Mouse (Mus musculus) adrenal gland, postnatal 10 days (tissue): ENCODE results near the gene Mapk12. TPM values are rescaled to one million over a fixed set of nuclear protein-coding genes. Genes with fewer than 3 reads are reported as not detected.

Experiments
- DNase-seq: peaks from one replicate; pipeline ENCODE4 v3.0.0; 2021; ENCODE audit warnings: mixed read lengths
- total RNA-seq, 2 experiments: library from RNA; stranded (reverse); gene quantifications; 2 replicates each; pipeline ENCODE4 v1.2.3; 2021

Gene Mapk12
- total RNA-seq, 2 experiments from 2014 or later, result 10.1 to 19.3 TPM

DNA sequence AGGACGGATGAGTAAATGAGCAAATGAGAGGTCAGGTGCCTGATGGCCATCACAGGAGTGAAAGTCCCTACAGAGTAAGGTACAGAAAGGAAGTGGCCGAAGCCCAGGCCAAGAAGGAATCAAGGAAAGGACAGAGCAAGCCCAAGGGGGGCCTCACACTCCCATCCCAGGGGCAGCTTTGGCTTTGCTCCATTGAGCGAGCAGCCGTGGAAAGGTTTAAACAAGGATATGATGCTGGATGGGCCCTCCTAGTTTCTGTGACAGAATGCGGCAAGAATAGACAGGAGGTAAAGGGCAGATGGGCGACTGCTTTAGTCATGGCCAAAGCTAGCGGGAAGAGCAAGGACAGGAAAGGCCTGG, 2.5 kb downstream of the Mapk12 start:
- no peak for DNase-seq

DNA sequence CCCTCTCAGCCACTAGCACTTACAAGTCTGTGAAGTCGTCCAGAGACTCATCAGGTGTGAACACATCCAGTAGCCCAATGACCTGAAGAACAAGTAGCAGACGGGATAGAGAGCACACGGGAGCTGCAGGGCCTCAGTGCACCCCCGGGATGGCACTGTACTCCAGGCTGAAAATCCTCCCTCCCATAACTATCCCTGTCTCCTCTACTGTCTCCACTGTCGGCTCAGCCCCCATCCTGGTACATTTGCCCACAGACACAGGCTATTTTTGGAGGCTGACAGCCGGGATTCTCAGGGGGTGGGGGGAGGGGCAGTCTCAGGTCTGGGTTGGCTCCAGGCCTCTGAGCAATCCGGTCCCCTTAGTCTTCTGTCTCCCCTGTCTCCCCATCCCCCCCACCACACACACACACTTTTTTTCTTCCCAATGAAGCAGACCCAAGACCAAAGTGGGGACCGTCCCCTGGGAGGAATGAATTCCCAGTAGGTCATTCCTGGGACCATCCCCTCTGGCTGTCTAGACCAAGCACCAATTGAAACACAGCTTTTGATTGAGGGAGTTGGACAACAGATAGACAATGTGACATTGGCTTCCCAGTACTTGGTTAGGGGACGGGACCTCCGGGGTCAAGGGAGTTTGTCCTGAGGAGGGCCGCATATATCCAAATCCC, 3.0 kb downstream of the Mapk12 start:
- DNase-seq, result no peak

DNA sequence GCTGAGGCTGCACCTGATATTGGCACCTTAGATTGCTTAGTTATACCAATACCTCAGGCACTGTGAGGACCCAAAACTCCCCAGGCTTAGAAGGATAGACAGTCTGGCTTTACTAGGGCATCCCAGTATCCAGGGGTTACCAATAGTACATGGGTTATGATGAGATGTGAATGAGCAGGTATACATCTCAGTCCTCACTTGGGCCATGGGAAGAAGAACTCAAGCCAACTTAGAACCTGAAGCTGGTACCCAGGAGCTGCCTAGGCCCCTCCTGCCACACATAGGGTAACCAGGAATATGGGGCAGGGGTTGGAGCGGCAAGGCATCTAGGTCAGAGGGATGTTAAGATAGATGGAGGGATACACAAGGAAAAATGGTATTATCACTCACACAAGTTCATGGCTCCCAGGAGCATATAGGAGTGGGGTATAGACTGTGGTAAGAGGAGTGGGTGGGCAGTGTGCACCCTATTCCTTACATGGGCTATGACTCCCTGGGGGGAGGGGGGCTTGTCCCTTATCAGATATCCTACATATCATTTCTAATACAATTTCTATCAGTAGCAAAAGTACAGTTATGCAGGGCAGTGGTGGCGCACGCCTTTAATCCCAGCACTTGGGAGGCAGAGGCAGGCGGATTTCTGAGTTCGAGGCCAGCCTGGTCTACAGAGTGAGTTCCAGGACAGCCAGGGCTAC, 3.9 kb downstream of the Mapk12 start:
- DNase-seq, result no peak

DNA sequence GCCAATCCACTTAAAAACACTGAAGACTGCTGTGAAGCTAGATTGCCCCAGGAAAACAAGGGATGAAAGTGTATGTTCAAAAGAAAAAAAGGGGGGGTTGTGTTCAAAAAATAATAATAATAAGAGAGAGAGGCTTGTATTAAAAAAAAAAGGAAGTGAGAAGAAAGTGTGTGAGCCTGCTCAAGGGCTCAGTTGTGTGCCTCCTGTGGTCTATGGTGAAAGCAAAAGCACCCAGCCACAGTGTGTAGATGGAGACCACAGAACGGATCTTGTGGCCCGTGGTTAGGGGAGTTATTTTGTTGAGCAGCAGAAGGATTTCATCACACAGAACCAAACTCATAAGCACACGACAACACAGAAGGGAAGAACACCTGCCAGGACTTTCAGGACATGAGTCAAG, 9.2 kb downstream of the Mapk12 start:
- DNase-seq, result no peak

DNA sequence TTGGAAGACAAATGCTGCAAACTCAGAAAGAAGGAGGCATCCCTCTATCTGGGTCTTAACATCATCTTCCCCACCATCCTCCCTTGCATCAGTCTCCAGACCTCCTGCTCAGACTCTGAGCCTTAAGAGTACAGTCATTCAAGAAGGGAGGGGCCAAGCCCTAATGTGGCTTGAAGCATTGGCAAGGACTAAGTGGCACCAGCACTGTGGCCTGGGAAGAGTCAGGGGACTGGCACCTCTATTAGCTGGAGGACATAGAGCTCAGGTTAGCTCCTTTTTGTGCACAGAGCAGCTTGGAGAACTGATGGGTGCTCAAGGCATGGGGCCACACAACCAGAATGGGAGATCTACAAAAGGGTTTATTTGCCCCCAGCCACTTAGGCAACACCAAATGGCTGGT, 10.3 kb downstream of the Mapk12 start:
- no peak for DNase-seq

DNA sequence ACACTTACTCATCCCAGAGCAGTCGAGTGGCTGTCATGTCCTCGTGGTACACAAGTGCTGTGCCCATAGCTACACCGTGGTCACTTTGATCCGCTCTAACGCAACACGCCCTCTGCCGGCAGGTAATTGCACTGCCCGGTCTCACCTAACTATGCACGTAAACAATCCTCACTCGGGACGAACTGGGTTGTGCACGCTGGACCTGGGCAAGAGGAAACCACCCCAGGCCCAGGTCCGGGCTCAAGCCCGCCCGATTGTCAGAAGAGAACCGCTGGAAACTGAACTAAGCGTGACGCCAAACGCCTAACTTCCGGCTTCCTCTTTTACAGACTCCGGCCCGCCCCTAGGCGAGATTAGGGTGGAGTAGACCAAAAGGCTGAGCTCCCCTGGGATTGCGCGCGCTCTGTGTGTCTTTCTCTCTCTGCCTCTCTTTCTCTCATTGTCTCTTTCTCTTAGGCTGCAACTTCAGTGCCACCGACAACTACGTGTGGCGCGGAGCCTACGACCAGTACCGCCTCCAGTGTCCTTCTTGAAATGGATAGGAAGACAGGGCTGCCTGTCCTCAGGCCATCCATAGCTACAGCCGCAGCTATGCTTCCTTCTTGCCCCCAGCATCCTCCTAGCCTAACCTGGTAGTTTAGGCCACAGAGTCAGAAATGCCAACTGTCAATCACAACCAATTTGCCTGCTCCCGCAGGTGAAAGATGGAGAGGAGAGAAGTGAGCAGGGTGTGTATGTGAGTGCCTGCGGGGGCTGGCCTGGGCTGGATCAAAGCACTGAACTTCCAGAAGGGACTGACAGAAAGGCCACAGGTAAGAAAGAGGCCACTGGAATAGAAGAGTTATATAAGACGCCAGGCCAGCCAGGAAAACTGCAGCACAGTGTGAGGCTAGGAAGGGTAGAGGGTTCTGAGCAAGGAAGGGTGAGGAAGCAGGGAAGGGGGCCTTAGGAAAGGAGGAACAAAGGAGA, 11.8 kb downstream of the Mapk12 start, which contains the start of gene Hdac10:
TSS of gene Hdac10 (minus strand) at position 319 of the 969 bp plus-strand sequence.
- DNase-seq, result peak; percentile 85

GRCm38 (mm10) chr15:89127364-89127940, 13.1 kb downstream of the Mapk12 start:
- DNase-seq, result no peak

DNA sequence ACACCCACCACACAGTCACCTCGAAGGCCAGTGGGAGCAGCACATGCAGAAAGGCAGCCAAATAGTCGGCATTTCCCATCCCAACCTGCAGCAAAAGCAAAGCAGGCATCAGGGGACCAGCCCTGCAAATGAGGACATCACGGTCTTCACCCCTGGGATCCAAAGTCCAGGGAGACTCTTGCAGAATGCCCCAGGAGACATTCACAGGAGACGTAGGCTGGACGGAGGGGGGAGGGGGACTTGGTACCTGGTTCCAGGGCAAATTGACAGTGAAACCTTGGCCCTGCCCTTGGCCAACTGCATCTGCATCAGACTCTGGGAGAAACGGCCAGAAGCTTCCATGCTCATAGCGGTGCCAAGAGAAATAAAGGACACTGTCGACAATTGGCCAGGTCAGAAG, 13.9 kb downstream of the Mapk12 start:
- DNase-seq, result no peak

GRCm38 (mm10) chr15:89125351-89125750, 15.2 kb downstream of the Mapk12 start:
- no peak for DNase-seq

GRCm38 (mm10) chr15:89124312-89124711, 16.2 kb downstream of the Mapk12 start:
- DNase-seq, result no peak

DNA sequence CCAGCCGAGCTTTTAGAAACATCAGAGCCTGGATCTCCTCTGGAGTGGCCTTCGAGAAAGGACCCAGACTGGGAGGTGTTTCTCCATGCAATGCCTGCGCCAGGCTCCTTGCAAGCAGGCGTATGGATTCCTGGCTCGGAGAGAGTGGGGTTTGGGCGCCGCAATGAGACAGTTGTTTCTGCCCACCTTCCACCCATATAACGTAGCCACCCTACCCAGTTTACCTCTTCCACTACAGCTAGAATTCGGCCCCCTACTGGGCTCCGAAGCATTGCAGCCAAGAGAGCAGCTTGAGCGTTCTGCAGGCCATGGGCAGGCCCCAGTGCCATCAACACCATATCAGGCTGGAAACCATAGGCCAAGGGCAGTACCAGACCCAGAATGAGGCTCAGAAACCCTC, 16.9 kb downstream of the Mapk12 start:
- peak; percentile 52 for DNase-seq

GRCm38 (mm10) chr15:89122649-89123366, 17.7 kb downstream of the Mapk12 start, which contains the start of gene Tubgcp6:
Gene Tubgcp6 (minus strand): TSS chr15:89123112.
- peak; percentile 97 for DNase-seq

DNA sequence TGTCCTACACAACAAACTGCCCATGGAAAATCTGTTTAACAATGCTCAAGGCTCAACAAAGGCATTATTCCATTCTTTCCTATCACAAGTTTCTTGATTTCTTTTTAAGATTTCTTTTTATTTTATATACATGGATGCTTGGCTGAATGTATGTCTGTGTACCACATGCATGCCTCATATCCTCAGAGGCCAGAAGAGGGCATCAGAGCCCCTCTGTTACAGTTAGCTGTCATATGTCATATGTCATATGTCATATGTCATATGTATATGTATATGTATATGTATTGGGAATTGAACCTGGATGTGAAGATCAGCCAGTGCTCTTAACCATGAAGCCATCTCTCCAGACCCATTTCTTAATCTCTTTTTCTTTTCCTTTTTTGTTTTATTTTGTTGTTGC, 22.5 kb downstream of the Mapk12 start:
- no peak for DNase-seq

DNA sequence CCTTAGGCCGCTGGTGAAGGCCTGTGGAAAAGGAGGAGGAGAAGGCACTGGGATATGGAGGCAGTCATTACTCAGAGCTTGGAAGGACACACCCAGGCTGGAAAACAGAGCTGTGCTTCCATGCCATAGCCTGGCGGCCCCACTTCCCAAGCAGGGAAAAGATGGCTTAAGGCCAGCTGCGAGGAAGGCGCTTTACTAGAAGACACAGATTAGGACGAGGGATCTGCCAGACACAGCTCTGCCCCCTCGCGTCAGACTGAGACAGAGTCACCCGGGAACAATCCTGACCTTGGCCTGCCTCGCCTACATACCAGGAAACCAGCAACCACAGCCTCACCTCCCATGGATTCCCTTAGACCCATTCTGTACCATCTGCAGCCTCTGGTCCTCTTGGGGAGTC, 30.4 kb downstream of the Mapk12 start:
- DNase-seq, result peak; percentile 73

DNA sequence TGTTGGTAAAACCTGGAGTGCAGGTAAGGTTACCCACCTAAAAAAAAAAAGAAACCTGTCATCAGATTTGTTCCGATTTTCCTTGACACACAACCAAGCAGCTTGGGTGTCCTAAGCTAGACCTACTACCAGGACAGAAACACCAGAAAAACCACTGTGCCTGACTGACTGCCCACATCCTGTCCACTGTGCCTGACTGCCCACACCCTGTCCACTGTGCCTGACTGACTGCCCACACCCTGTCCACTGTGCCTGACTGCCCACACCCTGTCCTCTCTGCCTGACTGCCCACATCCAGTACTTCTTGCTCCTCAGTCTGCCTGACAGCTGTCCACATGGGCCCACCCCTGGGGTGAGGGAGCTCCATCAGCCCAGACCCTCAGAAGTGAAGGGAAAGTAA, 33.5 kb downstream of the Mapk12 start:
- no peak for DNase-seq

- no peak for DNase-seq
Measured at GRCm38 (mm10) chr15:89106073-89106472, 34.4 kb downstream of the Mapk12 start.

- DNase-seq, result no peak
Measured at GRCm38 (mm10) chr15:89104425-89104824, 36.1 kb downstream of the Mapk12 start.

GRCm38 (mm10) chr15:89103921-89104320, 36.6 kb downstream of the Mapk12 start:
- DNase-seq, result no peak

DNA sequence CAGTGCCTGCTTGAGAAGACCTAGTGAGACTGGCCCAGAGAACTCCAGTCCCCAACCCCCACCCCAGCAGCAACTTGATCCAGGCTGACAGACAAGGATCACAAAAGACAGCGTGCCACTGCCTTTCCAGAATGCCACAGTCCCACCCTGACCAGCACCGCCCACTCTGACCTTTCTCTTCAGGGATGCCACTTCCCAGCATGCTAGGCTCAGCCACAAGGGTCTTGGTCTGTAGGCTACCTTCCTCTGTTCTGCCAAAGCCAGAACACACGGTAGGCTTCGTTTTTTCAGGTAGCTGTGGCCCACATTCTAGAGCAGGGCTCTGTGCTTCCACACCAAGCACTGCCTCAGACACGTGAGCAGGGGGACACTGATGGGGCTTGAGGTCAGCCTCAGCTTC, 37.9 kb downstream of the Mapk12 start:
- DNase-seq, result no peak

DNA sequence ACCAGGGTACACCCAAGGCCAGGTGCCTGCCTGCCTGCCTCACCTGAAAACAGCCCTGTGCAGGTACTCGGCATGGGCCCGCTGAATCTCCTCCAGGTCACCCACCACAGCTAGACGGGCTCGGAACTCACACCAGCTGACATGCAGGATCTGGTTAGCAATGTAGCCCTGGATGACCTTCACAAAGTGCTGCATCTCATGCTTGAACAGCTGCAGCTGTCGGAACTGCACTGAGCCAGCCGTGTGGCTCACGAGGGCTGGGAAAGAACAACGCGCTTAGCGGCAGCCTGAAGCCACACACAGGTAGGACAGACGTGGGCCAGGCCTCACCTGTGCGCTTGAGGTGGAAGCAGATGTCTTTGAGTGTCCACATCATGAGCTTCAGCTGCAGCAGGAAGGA, 39.7 kb downstream of the Mapk12 start:
- no peak for DNase-seq

- DNase-seq, result no peak
Measured at GRCm38 (mm10) chr15:89098616-89099015, 41.9 kb downstream of the Mapk12 start.

- no peak for DNase-seq
Measured at GRCm38 (mm10) chr15:89097450-89097849, 43.1 kb downstream of the Mapk12 start.
